Mouse (Mus musculus): Measurements from ENCODE around the gene Pkn2. TPM values are rescaled to one million over a fixed set of nuclear protein-coding genes. Genes with fewer than 3 reads are reported as not detected.

Pkn2 gene
- polyA plus RNA-seq, 1 experiment from 2014 or later, result 34.6 TPM

- no peaks in the 10 kb centered on the region; the same call in 1 of the 2 replicates for H3K9me3 ChIP-seq (ENCODE audit: low read length)
- H3K27me3 ChIP-seq (ENCODE audit: insufficient read depth, low read length), result no peaks in the 10 kb centered on the region
- no peaks in the 10 kb centered on the region for H3K36me3 ChIP-seq (ENCODE audit: insufficient read depth, low read length)
- no peak overlapping the region for H3K27ac ChIP-seq (ENCODE audit: low read length)
- WGBS, result 73% methylated on average over 8 of the region's 8 CpGs
- no peak overlapping the region for H3K4me2 ChIP-seq (replicated peaks; ENCODE audit: low read depth, low read length)
- H3K4me1 ChIP-seq (ENCODE audit: insufficient read depth, low read length), result no peaks in the 10 kb centered on the region
- H3K4me3 ChIP-seq (ENCODE audit: low read length), result no peak overlapping the region
- H3K9ac ChIP-seq (replicated peaks; ENCODE audit: low read length), result no peak overlapping the region
- ATAC-seq (ENCODE audit: low FRiP score, low TSS enrichment), result no peak
Measured at GRCm38 (mm10) chr3:142898949-142899396, 17.2 kb upstream of the Pkn2 start.

GRCm38 (mm10) chr3:142890442-142890841, 8.6 kb upstream of the Pkn2 start:
- Histone ChIP-seq H3K36me3 (ENCODE audit: insufficient read depth, low read length) (no peaks in the 10 kb centered on the region), H3K4me2 (replicated peaks; ENCODE audit: low read depth, low read length) (no peak overlapping the region), H3K9me3 (ENCODE audit: low read length) (no peaks in the 10 kb centered on the region), H3K4me3 (ENCODE audit: low read length) (no peak overlapping the region), H3K4me1 (ENCODE audit: insufficient read depth, low read length) (no peaks in the 10 kb centered on the region), H3K9ac (replicated peaks; ENCODE audit: low read length) (no peak overlapping the region), H3K27me3 (ENCODE audit: insufficient read depth, low read length) (no peaks in the 10 kb centered on the region), H3K27ac (ENCODE audit: low read length) (no peak overlapping the region)
- no peak for ATAC-seq (ENCODE audit: low FRiP score, low TSS enrichment)
- 86% methylated on average over 3 of the region's 3 CpGs for WGBS

- Histone ChIP-seq H3K36me3 (ENCODE audit: insufficient read depth, low read length) (no peaks in the 10 kb centered on the region), H3K27me3 (ENCODE audit: insufficient read depth, low read length) (no peaks in the 10 kb centered on the region), H3K27ac (ENCODE audit: low read length) (no peak overlapping the region), H3K9ac (replicated peaks; ENCODE audit: low read length) (no peak overlapping the region), H3K4me3 (ENCODE audit: low read length) (no peak overlapping the region), H3K4me1 (ENCODE audit: insufficient read depth, low read length) (peaks cover 12% of the 10 kb centered on the region; the same call in 1 of the 2 replicates), H3K9me3 (ENCODE audit: low read length) (no peaks in the 10 kb centered on the region), H3K4me2 (replicated peaks; ENCODE audit: low read depth, low read length) (no peak overlapping the region)
- no peak for ATAC-seq (ENCODE audit: low FRiP score, low TSS enrichment)
- 82% methylated on average over 3 of the region's 3 CpGs for WGBS
Measured at GRCm38 (mm10) chr3:142886963-142887362, 5.2 kb upstream of the Pkn2 start.

DNA sequence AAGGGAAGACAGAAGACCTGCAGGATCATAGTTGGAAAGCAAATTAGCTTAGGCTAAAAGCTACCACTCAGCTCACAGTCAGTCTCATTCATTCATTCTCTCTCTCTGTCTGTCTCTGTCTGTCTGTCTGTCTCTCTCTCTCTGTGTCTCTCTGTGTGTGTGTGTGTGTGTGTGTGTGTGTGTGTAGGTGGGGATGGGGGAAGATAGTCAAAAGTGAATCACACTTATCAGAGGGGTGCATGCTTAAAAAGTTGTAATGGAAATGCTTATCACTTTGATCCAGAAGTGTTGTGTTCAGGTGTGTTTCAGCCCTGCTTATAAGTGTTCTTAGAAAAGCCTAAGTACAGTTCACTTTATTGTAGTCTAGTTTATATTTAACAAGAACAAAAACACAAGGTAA, 2.8 kb upstream of the Pkn2 start:
- Histone ChIP-seq H3K9ac (replicated peaks; ENCODE audit: low read length) (no peak overlapping the region), H3K4me3 (ENCODE audit: low read length) (no peak overlapping the region), H3K27me3 (ENCODE audit: insufficient read depth, low read length) (no peaks in the 10 kb centered on the region), H3K27ac (ENCODE audit: low read length) (no peak overlapping the region), H3K4me1 (ENCODE audit: insufficient read depth, low read length) (peaks cover 12% of the 10 kb centered on the region; the same call in 1 of the 2 replicates), H3K36me3 (ENCODE audit: insufficient read depth, low read length) (no peaks in the 10 kb centered on the region), H3K9me3 (ENCODE audit: low read length) (no peaks in the 10 kb centered on the region), H3K4me2 (replicated peaks; ENCODE audit: low read depth, low read length) (no peak overlapping the region)
- no peak for ATAC-seq (ENCODE audit: low FRiP score, low TSS enrichment)

GRCm38 (mm10) chr3:142881589-142881871, 274 bp downstream of the Pkn2 start:
- no peak for ATAC-seq (ENCODE audit: low FRiP score, low TSS enrichment)
- Histone ChIP-seq H3K4me3 (ENCODE audit: low read length) (peak overlapping the region; percentile 99), H3K9me3 (ENCODE audit: low read length) (no peaks in the 10 kb centered on the region), H3K27me3 (ENCODE audit: insufficient read depth, low read length) (no peaks in the 10 kb centered on the region), H3K36me3 (ENCODE audit: insufficient read depth, low read length) (no peaks in the 10 kb centered on the region), H3K27ac (ENCODE audit: low read length) (peak overlapping the region; percentile 96), H3K4me2 (replicated peaks; ENCODE audit: low read depth, low read length) (peak overlapping the region; percentile 56; the same call in 1 of the 2 replicates), H3K4me1 (ENCODE audit: insufficient read depth, low read length) (peaks cover 12% of the 10 kb centered on the region; the same call in 1 of the 2 replicates), H3K9ac (replicated peaks; ENCODE audit: low read length) (peak overlapping the region; percentile 98)
- WGBS, result 1% methylated on average over 21 of the region's 40 CpGs

- H3K27me3 ChIP-seq (ENCODE audit: insufficient read depth, low read length), result no peaks in the 10 kb centered on the region
- peak overlapping the region; percentile 96 for H3K27ac ChIP-seq (ENCODE audit: low read length)
- H3K9ac ChIP-seq (replicated peaks; ENCODE audit: low read length), result peak overlapping the region; percentile 98
- under 1% methylated on average over 37 of the region's 72 CpGs for WGBS
- H3K4me2 ChIP-seq (replicated peaks; ENCODE audit: low read depth, low read length), result peak overlapping the region; percentile 56
- no peaks in the 10 kb centered on the region for H3K36me3 ChIP-seq (ENCODE audit: insufficient read depth, low read length)
- peak; percentile 8 for ATAC-seq (ENCODE audit: low FRiP score, low TSS enrichment)
- H3K4me1 ChIP-seq (ENCODE audit: insufficient read depth, low read length), result peaks cover 12% of the 10 kb centered on the region; the same call in 1 of the 2 replicates
- H3K4me3 ChIP-seq (ENCODE audit: low read length), result peak overlapping the region; percentile 99
- no peaks in the 10 kb centered on the region for H3K9me3 ChIP-seq (ENCODE audit: low read length)
Measured at GRCm38 (mm10) chr3:142880790-142881588, 815 bp downstream of the Pkn2 start.

GRCm38 (mm10) chr3:142863236-142863635, 18.6 kb downstream of the Pkn2 start:
- ATAC-seq (ENCODE audit: low FRiP score, low TSS enrichment), result peak; percentile 75; the same call in 1 of the 2 replicates
- H3K4me1 ChIP-seq (ENCODE audit: insufficient read depth, low read length), result peaks cover 4% of the 10 kb centered on the region; the same call in 1 of the 2 replicates
- no peaks in the 10 kb centered on the region for H3K9me3 ChIP-seq (ENCODE audit: low read length)
- H3K4me3 ChIP-seq (ENCODE audit: low read length), result no peak overlapping the region
- H3K27me3 ChIP-seq (ENCODE audit: insufficient read depth, low read length), result no peaks in the 10 kb centered on the region
- no peaks in the 10 kb centered on the region for H3K36me3 ChIP-seq (ENCODE audit: insufficient read depth, low read length)
- 74% methylated on average over 2 of the region's 2 CpGs for WGBS
- H3K27ac ChIP-seq (ENCODE audit: low read length), result no peak overlapping the region
- no peak overlapping the region for H3K9ac ChIP-seq (replicated peaks; ENCODE audit: low read length)
- H3K4me2 ChIP-seq (replicated peaks; ENCODE audit: low read depth, low read length), result no peak overlapping the region

- Histone ChIP-seq H3K36me3 (ENCODE audit: insufficient read depth, low read length) (no peaks in the 10 kb centered on the region), H3K9me3 (ENCODE audit: low read length) (no peaks in the 10 kb centered on the region), H3K27ac (ENCODE audit: low read length) (no peak overlapping the region), H3K4me1 (ENCODE audit: insufficient read depth, low read length) (peaks cover 8% of the 10 kb centered on the region; the same call in 1 of the 2 replicates), H3K4me2 (replicated peaks; ENCODE audit: low read depth, low read length) (no peak overlapping the region), H3K4me3 (ENCODE audit: low read length) (no peak overlapping the region), H3K9ac (replicated peaks; ENCODE audit: low read length) (no peak overlapping the region), H3K27me3 (ENCODE audit: insufficient read depth, low read length) (no peaks in the 10 kb centered on the region)
- 65% methylated on average over 3 of the region's 3 CpGs for WGBS
- no peak for ATAC-seq (ENCODE audit: low FRiP score, low TSS enrichment)
Measured at GRCm38 (mm10) chr3:142856832-142857231, 25.0 kb downstream of the Pkn2 start.

DNA sequence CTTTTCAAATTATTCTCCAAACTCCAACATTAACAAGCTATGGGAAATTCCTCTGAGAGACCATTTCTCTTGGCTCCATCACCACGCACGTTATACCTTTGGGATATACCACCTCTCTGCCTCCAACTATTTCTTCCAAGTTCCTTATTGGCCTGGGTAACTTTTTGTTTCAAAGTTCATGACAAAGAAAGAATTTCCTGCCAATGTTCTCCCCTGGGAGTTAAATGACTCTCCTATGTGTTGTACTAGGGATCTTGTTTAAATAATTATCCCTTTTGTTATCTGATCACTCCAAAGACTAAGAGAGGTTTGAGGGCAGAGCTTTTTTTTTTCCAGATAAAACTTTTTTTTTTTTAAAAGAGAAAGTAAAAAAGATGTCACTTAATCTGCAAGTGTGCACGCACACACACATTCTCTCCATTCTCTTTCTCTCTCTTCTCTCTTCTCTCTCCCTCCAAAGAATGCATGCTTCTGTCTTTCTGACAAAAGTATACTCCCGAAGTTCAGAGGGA, 25.8 kb downstream of the Pkn2 start:
- Histone ChIP-seq H3K4me3 (ENCODE audit: low read length) (no peak overlapping the region), H3K27me3 (ENCODE audit: insufficient read depth, low read length) (no peaks in the 10 kb centered on the region), H3K4me1 (ENCODE audit: insufficient read depth, low read length) (peaks cover 8% of the 10 kb centered on the region; the same call in 1 of the 2 replicates), H3K27ac (ENCODE audit: low read length) (no peak overlapping the region), H3K4me2 (replicated peaks; ENCODE audit: low read depth, low read length) (no peak overlapping the region), H3K9ac (replicated peaks; ENCODE audit: low read length) (no peak overlapping the region), H3K36me3 (ENCODE audit: insufficient read depth, low read length) (no peaks in the 10 kb centered on the region), H3K9me3 (ENCODE audit: low read length) (no peaks in the 10 kb centered on the region)
- ATAC-seq (ENCODE audit: low FRiP score, low TSS enrichment), result no peak
- 69% methylated on average over 4 of the region's 4 CpGs for WGBS

- H3K27ac ChIP-seq (ENCODE audit: low read length), result no peak overlapping the region
- H3K9me3 ChIP-seq (ENCODE audit: low read length), result no peaks in the 10 kb centered on the region
- H3K9ac ChIP-seq (replicated peaks; ENCODE audit: low read length), result no peak overlapping the region
- no peaks in the 10 kb centered on the region for H3K36me3 ChIP-seq (ENCODE audit: insufficient read depth, low read length)
- no peak overlapping the region for H3K4me3 ChIP-seq (ENCODE audit: low read length)
- no peaks in the 10 kb centered on the region for H3K27me3 ChIP-seq (ENCODE audit: insufficient read depth, low read length)
- peaks cover 8% of the 10 kb centered on the region; the same call in 1 of the 2 replicates for H3K4me1 ChIP-seq (ENCODE audit: insufficient read depth, low read length)
- no peak overlapping the region for H3K4me2 ChIP-seq (replicated peaks; ENCODE audit: low read depth, low read length)
- WGBS, result 89% methylated on average over 3 of the region's 3 CpGs
- ATAC-seq (ENCODE audit: low FRiP score, low TSS enrichment), result no peak
Measured at GRCm38 (mm10) chr3:142852911-142853310, 28.9 kb downstream of the Pkn2 start.

All from kidney, embryonic 16.5 days (tissue).